Mouse (Mus musculus): ENCODE results near the gene Lsamp.
"Not testable (repeated sequence)": the region's sequence is repeated elsewhere in the genome, so short reads cannot be mapped to it uniquely, and the experiment has no call there.

The Lsamp gene

DNA sequence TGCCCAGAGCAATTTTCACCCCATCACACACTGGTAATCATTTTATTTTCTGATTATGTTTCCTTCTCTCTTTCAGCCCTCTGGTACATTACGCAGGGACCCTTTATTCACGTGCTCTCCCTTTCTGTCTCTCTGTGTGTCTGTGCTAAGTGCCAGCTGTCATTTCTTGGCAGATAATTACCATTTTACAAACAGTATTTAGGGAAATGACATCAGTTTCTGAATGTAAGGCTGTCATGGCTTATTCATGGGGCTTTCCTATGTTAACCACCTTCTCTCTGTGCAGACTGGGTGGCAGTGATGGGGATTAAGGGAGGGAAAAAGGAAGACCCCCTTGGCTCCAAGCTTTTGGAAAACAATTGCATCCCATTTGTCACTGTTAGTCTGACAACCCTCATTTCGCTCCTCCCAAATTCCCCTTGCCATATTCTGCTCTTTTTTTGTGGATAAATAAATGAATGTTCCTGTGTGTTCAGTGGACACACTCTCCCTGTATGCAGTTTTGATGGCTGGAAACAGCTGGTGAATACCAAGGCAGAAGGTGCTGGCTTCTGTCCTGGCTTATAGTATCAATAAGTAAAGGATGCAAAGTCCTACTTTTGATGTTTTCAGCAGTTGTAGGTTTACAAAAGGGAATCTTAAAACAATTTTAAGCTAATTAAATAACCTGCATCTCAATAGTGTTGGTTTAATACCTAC lies 520.2 kb downstream of the Lsamp start:
- DNase-seq, result no peak

DNA sequence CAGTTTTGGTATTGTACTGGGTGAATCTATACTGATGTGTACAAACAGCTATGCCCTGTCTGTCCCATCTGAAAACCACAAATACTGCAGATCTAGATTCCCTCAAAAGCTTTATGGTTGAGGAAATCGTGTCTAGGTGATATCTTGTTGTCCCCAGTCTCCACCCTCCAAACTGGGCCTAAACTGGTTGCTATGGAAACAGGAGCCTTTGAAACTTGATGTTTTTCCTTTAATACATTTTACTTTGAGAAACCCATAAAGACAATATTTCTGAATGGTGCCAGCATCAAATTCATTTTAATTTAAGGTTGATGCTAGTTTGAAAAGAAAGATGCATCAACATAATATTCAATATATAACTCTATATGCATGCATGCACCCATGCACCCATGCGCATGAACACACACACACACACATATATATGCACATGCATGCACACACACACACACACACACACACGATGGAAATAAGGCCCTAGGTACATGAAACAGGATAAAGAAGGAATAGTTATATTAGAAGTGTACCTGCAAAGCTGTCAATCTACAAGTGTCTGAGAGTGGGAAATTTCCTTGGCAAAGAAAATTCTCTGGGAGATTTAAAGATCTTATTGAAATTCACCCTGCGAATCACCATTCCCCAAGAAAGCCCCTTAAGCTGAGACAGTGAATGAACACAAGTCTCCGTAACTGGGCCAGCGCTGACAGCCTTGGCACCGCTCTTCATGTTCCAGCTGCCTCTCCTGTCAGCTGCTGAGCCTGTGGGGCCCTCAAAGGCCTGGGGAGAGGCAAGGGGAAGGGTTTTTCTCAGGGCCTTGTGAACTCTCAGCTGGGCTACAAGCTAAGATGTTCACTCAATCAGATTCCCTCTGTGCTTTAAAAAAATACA lies 525.2 kb downstream of the Lsamp start:
- DNase-seq, result no peak

DNA sequence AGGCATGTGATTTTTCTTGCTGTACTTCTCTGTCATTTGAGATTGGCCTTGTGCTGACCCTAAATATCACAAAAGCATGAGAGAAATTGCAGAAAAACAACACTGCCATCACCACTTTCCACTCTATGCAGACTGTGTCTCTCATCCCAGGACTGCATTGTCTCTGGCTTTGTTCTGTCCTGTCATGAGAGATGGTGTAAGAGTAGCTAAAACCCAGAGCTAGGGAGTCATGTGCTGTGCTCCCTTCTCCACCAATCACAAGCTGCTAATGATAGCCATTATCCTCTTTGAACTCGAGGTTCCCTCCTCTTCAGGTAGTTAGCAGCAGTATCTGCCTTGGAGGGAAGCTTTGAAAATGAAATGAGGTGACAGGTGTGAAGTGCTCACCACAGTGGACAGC lies 552.6 kb downstream of the Lsamp start:
- no peak for DNase-seq

DNA sequence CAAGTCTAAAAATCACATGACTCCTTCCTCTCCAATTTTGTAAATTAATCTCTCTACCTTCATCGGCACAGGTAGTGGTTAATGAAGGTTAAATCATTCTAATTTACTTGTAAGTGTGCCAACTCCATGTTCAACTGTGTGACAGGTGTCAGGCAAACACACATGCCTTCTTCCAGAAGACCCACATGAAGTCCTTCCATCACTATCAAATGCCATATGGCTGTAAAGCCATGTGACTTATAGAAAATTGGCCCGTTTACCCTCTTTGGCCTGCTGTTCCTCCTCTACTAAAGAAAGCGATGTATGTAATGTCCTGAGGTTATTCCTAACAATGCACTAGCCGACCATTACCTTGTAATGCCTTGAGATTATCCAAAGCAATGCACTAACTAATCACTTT lies 565.5 kb downstream of the Lsamp start:
- DNase-seq, result no peak

DNA sequence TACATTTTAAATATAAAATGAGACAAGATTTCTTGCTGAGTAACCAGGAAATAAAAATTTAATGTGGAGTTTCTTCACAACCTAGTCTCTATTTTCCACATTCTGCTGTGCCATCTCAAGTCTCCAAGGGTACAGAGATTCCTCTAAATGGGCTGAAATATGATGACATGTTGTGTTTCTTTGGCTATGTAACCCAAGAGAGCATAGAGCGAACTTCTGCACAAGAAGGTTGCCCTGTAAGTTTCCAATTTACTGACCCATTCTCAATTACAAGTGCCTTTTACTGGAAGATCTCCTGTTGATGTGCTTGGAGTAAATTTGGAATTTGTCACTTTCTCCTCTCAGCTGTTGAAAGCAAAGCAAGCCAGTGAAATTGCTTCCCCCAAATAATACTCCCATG lies 571.4 kb downstream of the Lsamp start:
- no peak for DNase-seq

DNA sequence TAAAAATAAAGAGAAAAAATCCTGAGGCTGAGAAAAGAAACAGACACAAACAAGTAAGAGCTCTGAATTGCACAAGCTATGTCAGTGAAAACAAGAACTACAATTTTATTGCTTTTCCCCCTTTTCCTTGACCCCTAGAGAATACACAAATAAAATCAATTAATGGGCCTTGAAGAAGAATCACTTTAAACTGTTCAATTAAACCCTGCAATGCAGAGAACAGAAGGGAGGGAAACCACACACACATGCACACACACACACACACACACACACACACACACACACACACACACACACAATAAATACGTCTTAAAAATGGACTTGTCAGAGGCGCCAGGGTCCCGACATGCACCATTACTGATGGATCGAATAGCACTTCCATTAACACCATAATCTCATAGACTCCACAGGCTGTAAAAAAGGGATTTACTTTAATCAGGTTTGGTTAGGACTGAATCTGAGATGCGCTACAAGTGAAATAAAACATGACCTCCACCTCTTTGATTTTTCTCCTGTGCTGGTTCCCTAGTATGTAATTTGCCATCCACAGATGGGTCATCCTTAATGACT lies 573.6 kb downstream of the Lsamp start:
- no peak for DNase-seq

DNA sequence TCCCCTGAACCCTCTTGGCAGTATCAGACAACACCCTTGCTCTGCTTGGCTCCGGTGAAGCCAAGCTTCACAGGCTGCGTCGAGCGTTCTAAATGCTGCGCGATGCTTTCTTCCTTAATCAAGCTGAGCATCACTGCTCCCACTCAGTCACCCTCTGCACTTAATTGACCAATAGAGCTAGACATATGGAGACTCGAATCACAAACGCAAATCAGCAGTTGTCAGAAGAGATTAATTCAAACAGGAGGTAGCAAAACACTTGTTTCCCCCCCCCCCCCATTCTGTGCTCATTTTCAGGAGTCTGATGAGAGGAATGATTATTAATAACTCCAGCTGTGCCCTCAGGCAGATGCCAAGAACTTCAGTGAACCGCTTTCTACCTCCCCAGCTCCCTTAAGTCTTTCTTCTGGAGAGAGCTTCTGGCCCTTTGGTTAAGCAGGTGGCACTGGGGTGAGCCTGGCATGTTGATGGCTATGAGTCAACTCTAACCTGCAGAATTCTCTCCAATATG lies 583.3 kb downstream of the Lsamp start:
- DNase-seq, result no peak

DNA sequence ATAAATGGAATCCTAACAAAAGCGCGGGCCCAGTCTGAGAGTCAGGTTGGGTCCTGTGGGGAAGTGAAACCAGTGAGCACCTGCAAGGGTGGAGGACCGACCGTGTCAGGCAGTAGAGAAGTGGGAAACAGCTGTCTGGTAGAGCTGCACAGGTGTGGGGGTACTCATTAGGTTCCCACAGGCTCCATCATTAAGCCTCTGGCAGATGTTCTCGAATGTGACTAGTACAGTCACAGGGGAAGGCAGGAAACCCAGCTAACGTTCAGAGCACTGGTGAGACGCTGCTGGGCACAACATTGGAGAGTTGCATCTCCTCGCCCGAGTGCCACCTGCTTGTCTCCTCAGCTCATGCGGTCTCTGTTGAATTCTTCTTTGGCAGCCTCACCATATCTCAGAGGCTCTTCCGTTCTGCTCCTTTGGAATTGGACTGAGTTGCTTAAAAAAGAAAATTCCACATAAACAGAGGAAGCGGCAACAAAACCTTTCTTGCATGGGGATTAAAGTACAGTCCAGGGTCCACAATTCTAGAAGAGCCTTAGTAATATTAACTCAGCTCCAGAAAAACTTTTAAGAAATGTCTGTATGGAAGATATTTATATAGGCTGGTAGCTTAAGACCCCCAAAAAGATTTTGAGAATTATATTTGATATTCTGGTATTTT lies 588.1 kb downstream of the Lsamp start:
- peak; percentile 3 to 11 for DNase-seq

DNA sequence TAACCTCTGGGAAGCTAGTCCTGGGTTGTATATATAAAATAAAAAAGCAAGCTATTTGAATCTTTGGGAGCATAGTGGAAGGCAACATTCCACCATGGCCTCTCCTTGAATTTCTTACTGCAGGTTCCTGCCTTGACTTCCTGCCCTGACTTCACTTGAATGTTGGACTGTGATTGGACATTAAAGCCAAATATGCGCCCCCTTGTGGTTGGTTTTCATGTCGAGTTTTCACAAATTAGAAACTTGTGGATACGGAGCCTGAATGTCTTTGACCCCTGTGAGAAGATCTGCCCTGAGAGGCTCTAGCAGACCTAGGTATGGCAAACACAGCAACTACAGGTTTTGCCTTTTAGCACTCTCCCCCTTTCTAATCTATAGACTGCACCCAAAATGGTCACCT lies 597.9 kb downstream of the Lsamp start:
- DNase-seq, result peak in 1 of 2 experiments; percentile 4

DNA sequence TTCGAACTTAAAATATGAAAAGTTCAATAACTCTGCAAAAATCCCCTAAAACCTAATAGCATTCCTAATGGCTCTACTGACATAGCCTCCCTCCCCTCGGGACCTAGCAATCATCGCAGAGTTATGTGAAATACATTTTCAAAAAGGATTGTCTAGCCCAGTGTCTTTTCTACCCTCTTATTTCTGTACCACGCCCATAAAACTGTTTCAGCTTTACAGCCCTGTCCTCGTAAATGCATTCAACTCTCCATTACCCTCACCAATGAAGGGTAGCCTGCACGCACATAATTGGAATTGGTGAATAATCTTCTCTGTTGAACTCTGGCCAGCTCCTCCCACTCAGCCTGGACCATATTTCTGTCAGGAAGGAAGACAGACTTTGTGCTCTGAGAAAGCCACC lies 609.0 kb downstream of the Lsamp start:
- no peak for DNase-seq

DNA sequence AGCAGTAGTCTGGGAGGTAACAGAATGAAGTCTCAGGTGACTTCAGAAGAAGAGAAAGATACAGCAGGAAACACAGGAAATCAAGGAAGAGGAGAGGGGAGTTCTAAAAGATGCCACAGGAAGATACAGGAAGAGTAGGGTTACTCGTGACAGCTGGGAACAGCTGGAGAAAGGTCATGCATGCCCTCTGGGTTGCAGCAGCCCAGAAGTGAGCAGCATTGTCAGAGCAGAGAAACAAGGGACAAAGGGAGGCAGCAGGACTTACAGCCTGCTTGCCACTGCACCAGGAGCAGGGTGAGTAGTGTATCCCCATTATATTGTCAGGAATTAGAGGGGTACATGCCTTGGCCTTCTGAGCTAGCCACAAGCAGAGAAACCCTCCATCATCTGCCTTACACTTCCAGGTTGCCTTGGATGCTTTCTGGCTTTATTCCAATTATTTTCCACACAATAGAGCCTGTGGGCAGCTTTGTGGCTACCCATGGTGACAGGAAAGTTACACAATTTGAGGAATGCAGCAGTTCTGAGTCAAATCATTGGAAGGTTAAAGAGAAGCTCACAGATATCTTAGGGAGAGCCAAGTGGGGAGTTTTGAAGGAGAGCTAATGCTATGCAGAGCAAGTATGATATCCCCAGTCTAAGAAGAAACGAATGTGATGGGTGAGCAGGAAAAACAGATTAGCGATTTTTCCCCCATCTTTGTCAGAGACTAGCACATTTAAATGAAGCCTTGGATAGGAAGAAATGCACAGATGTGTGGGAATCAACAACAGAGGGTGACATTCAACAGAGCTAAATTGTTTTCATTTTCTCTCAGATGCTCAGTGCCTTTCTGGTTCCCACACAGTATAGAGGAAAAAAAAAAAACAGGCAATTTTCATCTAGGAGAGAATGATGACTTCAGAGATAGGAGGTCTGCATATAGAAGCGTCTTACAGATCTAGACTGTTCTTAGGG lies 617.5 kb downstream of the Lsamp start:
- DNase-seq, result no peak

DNA sequence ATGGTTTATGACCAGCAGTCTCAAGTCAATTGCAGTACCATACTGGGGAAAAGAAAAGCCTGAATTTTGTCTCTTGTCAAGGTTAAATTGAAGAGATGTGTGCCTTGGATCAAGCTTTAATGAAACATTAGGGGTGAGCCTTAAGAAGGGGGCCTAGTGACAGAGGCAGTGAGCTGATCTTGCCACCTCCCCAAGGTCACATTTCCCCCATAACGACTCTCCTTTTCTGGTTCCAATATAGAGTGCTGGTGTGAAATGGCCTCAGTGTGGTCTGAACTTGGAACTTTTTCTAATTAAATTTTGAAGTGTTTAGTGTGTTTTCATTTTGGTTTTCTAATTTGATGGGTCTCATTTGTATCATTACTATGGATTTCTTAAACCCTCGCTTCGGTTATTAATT lies 623.3 kb downstream of the Lsamp start:
- DNase-seq, result no peak

DNA sequence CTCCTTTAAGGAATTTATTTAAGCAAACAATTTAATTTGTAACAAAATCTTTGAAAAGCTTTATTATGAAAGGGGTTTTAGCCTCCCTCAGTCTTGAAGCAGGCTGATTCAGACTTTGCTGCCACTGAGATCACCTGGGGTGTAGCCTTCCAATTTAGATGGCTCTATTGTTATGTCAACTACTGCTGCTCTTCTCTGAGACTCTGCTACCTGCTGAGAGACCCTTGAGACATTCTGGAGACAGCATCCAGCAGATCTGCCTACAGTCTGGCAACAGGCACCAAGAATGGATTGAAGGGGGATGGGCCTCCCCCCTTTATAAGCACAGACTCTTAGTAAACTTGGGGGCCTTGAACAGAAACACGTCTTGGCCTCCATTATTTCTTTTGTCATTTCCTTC lies 632.5 kb downstream of the Lsamp start:
- DNase-seq, result not testable (repeated sequence)

DNA sequence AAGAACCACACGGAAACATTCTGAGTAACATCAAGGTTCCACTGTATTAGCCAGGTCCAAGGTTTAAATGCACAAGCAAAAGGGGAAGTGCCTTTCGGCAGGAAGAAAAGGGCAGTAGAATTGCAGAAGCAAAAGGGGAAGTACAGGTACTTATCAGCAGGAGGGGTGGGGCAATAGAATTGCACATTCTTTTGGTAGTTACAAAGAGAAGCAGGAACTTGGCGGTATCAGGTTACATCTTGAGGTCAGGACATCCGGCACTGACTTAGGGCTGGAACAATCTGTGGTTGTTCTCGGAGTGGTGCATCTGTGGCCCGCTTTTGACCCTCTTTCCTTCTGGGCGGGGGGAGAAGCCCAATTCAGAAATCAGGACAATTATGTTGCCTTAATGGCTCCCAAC lies 636.9 kb downstream of the Lsamp start:
- not testable (repeated sequence) for DNase-seq

DNA sequence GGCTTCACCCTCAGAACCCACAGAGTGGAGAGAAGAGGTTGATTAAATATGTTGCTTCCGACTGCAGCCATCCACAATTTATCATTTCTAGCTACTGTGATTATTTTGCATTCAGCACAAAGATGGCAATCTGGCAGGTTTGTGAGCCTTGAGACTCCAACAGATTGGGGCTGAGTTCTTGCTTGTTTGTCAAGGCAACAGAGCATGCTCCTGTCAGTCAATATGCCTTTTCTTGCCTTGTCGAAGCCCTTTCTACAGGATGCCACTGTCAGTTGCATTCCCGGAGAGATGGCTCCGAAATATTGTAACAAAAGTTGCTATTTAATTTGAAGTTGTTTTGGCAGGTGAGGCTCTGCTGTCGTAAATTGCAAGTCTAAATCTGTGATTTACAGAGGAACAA lies 643.0 kb downstream of the Lsamp start:
- DNase-seq, result no peak

DNA sequence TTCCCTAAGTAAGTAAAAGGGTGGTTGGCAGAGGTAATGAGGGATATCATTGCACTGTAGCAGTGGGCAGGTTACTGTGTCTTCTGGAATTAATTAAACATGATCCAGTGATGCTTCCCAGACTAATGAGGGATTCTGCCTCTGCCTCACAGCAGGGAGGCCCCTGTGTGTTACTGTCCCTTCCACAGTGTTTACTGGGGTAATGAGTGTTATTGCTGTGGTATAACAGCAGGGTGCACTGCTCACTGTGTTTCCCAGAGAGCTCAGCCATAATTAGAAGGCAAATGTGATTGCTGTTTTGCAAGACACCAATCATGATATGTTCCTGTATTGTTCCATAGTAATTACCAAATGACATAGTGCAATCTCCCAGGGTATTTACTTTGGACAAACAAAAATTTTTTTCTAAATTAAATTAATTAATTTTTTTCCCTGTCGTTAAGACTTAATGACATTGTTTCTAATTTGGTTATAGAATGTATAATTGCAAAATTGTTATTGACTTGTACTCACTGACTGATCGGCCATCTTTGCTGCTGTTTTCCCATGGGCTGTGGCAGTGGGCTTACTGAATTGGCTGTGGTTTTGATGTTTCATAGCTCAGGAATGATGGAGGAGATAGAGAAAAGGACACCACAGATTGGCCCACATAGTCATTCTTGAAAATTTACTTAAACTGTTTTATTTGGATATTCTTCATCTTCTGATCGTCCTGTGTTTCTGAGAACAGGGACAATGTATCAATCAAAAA lies 655.6 kb downstream of the Lsamp start:
- no peak for DNase-seq

DNA sequence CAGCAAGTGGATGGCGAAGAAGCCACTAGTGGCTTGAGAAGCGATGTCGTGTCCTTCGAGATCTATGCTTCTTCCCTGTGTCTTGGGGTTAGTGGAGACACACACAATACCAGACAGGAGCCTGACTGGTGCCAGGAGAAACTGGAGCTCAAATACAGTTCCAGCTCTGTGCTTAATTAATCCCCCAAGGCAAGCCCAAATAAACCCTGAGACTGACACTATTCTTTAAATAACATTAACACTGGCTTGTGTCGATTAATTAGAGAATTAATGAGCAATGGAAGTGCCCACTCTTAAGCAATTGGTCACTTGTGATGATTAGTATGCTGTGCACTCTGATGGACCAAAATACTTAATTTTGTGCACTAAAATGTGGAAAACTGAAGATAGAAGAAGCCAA lies 668.6 kb downstream of the Lsamp start:
- no peak for DNase-seq

DNA sequence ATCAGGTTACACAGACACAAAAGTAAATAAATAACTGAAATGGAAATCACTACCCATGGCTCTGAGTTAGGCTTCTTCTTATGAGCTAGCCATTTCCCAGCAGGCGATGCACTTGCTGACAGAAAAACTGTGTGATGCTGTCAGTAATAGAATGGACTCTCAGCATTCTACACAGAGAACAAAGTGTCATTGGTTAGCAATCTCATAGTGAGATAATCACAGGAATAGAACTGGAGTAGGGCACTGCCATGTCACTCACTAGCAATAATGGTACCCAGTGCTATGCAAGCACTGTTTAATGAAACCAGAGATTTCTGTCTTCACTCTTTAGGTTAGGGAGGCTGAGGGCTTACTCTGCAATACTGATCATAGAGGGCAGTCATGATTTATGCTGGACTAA lies 669.3 kb downstream of the Lsamp start:
- no peak for DNase-seq

DNA sequence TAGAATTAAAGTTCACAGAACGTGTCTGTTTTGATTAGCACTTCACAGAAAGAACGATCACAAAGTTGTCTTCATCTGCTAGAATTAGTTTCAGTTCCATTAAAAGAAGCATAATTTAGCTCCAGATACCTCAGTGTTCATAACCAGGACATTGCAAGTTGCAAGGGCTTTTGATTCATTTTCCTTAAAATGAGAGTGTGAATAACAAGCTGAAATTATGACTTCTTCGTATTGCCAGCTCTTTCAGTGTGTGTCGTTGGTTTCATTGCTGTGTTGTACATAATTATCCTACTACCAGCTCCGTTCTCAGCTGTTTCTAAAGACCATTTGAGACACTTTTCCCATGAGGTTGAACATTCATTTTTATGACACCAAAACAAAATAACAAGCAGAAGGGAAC lies 672.2 kb downstream of the Lsamp start:
- DNase-seq, result no peak

DNA sequence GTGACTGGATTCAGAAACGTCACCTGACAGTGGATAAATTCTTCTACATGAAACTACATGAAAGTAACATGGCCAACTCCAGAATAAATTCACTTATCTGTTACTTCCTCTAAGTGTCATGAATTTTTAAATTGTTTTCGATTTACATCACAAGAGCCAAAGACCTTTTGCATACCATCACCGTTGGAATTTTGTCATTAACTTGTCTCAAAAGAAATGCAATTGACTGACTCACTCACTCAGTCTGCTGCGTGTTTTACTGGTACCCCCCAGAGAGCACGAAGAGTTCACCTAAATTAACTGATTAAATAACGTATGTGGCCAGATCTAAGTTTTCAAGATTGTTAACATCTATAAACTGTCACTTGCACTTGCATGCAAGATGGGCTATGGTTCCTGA lies 672.7 kb downstream of the Lsamp start:
- no peak for DNase-seq

DNA sequence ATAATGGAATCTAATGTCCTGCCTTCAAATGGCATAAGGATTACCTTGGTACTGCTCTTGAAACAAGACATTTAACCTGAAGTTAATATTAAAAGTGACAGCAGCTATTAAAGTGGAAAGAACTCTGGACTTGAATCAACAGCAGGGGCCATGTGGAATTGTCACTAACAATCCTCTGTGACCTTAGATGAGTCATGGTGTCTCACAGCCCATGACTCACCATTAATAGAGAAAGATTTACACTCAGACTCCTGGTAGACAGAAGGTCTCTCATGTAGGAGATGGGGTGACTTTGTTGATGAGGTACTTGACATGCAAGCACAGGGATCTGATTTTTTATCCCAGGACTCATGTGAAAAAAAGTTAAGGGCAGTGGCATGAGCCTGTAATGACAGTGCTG lies 701.4 kb downstream of the Lsamp start:
- DNase-seq, result no peak

Data from kidney, adult 8-10 months (tissue).